Mouse (Mus musculus): ENCODE data around the gene Asrgl1.

The Asrgl1 gene

GRCm38 (mm10) chr19:9073776-9074411 is 61.5 kb downstream of the Asrgl1 start:
- DNase-seq (ENCODE audit: extremely low read depth, insufficient read length, low spot score): peak; percentile 78

GRCm38 (mm10) chr19:9072157-9072530 is 63.3 kb downstream of the Asrgl1 start:
- no peak for DNase-seq (ENCODE audit: extremely low read depth, insufficient read length, low spot score)

- DNase-seq (ENCODE audit: extremely low read depth, insufficient read length, low spot score): no peak
Observed at GRCm38 (mm10) chr19:9071456-9072156, 63.8 kb downstream of the Asrgl1 start.

- no peak for DNase-seq (ENCODE audit: extremely low read depth, insufficient read length, low spot score)
Observed at GRCm38 (mm10) chr19:9070316-9070715, 65.1 kb downstream of the Asrgl1 start.

- no peak for DNase-seq (ENCODE audit: extremely low read depth, insufficient read length, low spot score)
Observed at GRCm38 (mm10) chr19:9069687-9070307, 65.6 kb downstream of the Asrgl1 start.

- no peak for DNase-seq (ENCODE audit: extremely low read depth, insufficient read length, low spot score)
Observed at GRCm38 (mm10) chr19:9067292-9067691, 68.1 kb downstream of the Asrgl1 start.

- DNase-seq (ENCODE audit: extremely low read depth, insufficient read length, low spot score): peak; percentile 51
Observed at GRCm38 (mm10) chr19:9065621-9066561, 69.5 kb downstream of the Asrgl1 start.

GRCm38 (mm10) chr19:9063831-9064230 is 71.6 kb downstream of the Asrgl1 start:
- no peak for DNase-seq (ENCODE audit: extremely low read depth, insufficient read length, low spot score)

- DNase-seq (ENCODE audit: extremely low read depth, insufficient read length, low spot score): no peak
Observed at GRCm38 (mm10) chr19:9062822-9063221, 72.6 kb downstream of the Asrgl1 start.

GRCm38 (mm10) chr19:9061221-9061893 is 74.1 kb downstream of the Asrgl1 start:
- peak; percentile 76 for DNase-seq (ENCODE audit: extremely low read depth, insufficient read length, low spot score)

GRCm38 (mm10) chr19:9060103-9060502 is 75.3 kb downstream of the Asrgl1 start:
- DNase-seq (ENCODE audit: extremely low read depth, insufficient read length, low spot score): peak; percentile 80

All from 3134 (cell line).